ENCODE assay signal across 1 mouse cellular context in the genomic region with DNA sequence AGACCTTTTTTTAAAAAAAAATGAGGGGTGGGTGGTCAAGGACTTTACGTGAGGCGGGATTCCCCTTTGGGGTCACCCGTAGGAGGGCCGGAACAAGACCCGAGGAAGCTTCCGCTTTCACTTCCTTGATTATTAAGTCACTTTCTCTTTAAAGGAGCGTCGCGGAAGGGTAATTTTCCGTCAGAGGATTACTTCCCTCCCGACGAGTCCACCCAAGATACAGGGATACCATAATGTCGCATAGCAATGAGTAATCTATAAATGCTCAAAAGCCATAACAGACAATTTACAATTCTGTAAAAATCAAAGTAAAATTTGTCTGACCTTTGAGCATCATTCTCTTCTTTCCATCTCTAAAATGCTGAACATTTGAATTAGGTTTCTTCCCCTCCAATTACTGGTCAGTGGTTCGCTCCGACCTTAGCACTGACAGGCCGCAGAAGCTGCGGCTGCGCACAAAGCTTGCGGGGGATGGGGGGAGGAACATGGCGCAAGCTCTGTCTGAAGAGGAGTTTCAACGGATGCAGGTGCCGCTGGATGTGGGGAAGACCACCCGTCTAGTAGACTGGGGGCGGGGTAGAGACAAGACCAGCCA.
TF ChIP-seq lines count a peak whose summit lies in the region.

A gene (plus strand): TSS at position 224 of the 595 bp plus-strand sequence.

TF ChIP-seq in CH12.LX, 34 proteins besides CTCF, POLR2A, EP300 and RAD21 (continued from another document):
- TF ChIP-seq NRF1 (IDR thresholded peaks at IDR 0.05; ENCODE audit: low read depth, low read length) (peak; percentile 87), ZKSCAN1 (IDR thresholded peaks at IDR 0.05; ENCODE audit: borderline replicate concordance, low read depth, low read length) (no peak), SMC3 (IDR thresholded peaks at IDR 0.05; ENCODE audit: low read depth, low read length) (no peak), JUN (IDR thresholded peaks at IDR 0.05; ENCODE audit: insufficient read depth, low read depth, low read length) (peak; percentile 53; the same call in 1 of the 2 replicates), PAX5 (IDR thresholded peaks at IDR 0.05; ENCODE audit: low read length) (no peak), POLR2AphosphoS2 (IDR thresholded peaks at IDR 0.05; ENCODE audit: low read depth, low read length) (no peak), ETS1 (conservative IDR thresholded peaks at IDR 0.05; ENCODE audit: low read depth, low read length) (peak; percentile 47), NELFE (IDR thresholded peaks at IDR 0.05; ENCODE audit: low read depth, low read length) (peak; percentile 69), RCOR1 (conservative IDR thresholded peaks at IDR 0.05; ENCODE audit: low read depth, low read length) (no peak), GABPA (IDR thresholded peaks at IDR 0.05; ENCODE audit: insufficient replicate concordance, low read depth, low read length) (no peak), MAFK (IDR thresholded peaks at IDR 0.05; ENCODE audit: insufficient replicate concordance, low read length) (no peak), MXI1 (IDR thresholded peaks at IDR 0.05; ENCODE audit: low read depth, low read length) (no peak), JUND (conservative IDR thresholded peaks at IDR 0.05; ENCODE audit: low read depth, low read length) (no peak), MAZ (IDR thresholded peaks at IDR 0.05; ENCODE audit: low read depth, low read length) (no peak), TCF12 (IDR thresholded peaks at IDR 0.05; ENCODE audit: low read depth, low read length) (peak; percentile 93), MEF2A (IDR thresholded peaks at IDR 0.05; ENCODE audit: borderline replicate concordance, low read depth, low read length) (peak; percentile 79), CHD2 (IDR thresholded peaks at IDR 0.05; ENCODE audit: low read length) (peak; percentile 22; the same call in 1 of the 2 replicates)
TF ChIP-seq in CH12.LX: peak in this region for 14.
